Mouse (Mus musculus) cortical plate, adult 2 months (tissue): Measurements from ENCODE around the gene Pip4k2b.
"Not testable (repeated sequence)": the region's sequence is repeated elsewhere in the genome, so short reads cannot be mapped to it uniquely, and the experiment has no call there.

Experiments
- CTCF ChIP-seq: fragments of 200-500 bp; IDR thresholded peaks from 2 replicates; pipeline ENCODE4 v1.5.1; 2011; ENCODE audit warnings: mild to moderate bottlenecking, control low read depth, low read length; ENCODE audit not compliant: insufficient read depth; ENCODE audit errors: extremely low read depth
- POLR2A ChIP-seq: fragments of 200-500 bp; IDR thresholded peaks from 2 replicates; pipeline ENCODE4 v1.6.1; 2011; ENCODE audit warnings: mild to moderate bottlenecking, low read length, control low read depth; ENCODE audit not compliant: insufficient read depth; ENCODE audit errors: extremely low read depth

DNA sequence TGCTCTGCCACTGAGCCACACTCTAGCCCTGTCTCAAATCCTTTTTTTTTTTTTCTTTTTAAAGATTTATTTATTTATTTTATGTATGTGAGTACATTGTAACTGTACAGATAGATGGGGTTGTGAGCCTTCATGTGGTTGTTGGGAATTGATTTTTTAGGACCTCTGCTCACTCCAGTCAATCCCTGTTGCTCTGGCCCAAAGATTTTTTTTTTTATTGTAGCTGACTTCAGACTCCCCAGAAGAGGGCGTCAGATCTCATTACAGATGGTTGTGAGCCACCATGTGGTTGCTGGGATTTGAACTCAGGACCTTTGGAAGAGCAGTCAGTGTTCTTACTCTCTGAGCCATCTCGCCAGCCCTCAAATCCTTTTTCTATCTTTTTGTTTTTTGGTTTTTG, 34.4 kb downstream of the Pip4k2b start:
- TF ChIP-seq CTCF, POLR2A: not testable (repeated sequence)
